Mouse (Mus musculus) C2C12 (cell line): ENCODE results near the gene Btbd8.

Experiments
- CTCF ChIP-seq: IDR thresholded peaks from one replicate; pipeline ENCODE4 v1.5.1; 2011; ENCODE audit not compliant: control insufficient read depth, insufficient read depth, insufficient read length
- USF1 ChIP-seq: IDR thresholded peaks from one replicate; pipeline ENCODE4 v1.6.1; 2011; ENCODE audit warnings: low read depth, mild to moderate bottlenecking, control low read depth, moderate library complexity

DNA sequence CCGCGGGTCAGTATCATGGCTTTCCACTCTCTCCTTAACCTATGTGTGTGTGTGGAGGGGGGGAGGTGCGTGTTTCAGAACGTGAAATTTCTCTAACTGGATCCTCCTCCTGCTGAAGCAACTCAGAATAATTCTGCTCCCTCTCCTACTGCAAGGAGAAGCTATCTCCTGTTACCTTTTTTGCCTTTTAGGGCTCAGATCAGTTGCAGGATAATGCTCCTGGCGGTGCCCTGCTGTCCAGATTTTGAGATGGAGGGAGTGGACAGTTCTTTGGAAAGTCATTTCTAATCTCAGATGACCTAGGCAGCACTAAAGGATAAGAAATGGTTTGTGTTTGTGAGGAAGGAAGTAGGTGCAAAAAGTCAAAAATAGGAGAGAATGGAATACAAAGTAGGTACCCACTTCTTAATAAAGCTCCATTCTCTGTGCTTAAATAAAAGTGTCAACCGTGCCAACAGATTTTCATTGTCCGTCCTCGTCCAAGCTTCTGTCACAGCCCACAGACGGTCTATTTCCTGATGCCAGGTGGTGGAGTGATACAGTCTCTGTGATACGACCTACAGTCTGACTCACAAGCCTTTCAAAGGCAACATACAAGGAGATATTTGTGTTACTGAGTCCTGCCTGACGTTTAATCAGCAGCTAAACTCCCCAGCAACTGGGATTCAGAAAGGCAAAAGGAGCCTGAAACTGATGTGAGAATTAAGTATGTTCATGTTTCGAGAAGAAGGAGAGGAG is 33.7 kb upstream of the Btbd8 start:
- TF ChIP-seq CTCF (no peak), USF1 (no peak)
